Mouse (Mus musculus): ENCODE data around the gene Pla2g6. TPM values are rescaled to one million over a fixed set of nuclear protein-coding genes. Genes with fewer than 3 reads are reported as not detected.

Gene Pla2g6
- polyA plus RNA-seq, 1 experiment from 2014 or later = 17.4 TPM

DNA sequence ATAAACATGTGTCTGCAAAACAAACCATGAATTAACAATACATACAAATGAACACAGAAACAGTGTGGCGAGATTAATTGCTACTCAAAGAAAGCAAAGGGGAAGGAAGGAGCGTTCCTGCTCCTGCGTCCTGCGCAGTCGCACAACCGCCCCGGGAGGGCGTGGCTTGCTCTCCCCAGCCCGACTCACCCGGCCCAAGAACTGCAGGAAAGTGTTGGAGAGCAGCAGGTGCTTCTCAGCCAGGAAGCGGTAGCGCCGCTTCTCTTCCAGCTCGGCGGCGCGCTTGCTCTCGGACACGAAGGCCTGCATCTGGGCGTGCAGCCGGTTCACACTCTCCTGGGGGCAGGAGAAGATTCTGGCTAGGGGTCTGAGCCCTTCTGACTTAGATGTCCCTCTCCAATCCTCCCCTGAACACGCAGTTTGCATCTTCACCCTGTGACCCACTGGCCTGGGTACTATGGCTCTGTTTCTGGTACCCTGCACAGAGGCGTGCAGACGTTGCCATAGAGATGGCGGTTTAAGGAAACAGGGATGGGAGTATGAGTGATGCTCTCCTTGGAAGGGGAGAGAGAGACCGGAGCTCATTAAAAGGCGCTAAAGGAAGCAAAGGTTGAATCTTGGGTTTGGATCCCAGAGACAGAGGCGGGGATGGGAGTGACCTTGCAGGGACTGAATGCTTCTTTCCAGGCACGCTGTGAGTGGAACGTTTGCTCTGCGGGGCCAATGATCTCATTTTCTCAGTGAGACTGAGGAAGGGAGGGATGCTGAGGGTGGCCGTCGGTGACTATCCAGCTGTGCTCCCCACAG, 57.7 kb downstream of the Pla2g6 start:
- Histone ChIP-seq H3K4me1 (ENCODE audit: control insufficient read depth, insufficient read depth, low read length) (peaks cover 11% of the 10 kb centered on the region; the same call in 1 of the 2 replicates), H3K27ac (ENCODE audit: low read length) (peak overlapping the region; percentile 33; the same call in 1 of the 2 replicates), H3K9ac (replicated peaks; ENCODE audit: low read depth, low read length) (no peak overlapping the region; the same call in 1 of the 2 replicates), H3K4me3 (ENCODE audit: low read depth, low read length) (peak overlapping the region; percentile 21), H3K27me3 (ENCODE audit: control insufficient read depth, insufficient read depth, low read length) (no peaks in the 10 kb centered on the region), H3K36me3 (ENCODE audit: control insufficient read depth, insufficient read depth, low read length) (no peaks in the 10 kb centered on the region), H3K4me2 (replicated peaks; ENCODE audit: low read depth, low read length) (peak overlapping the region; percentile 54), H3K9me3 (ENCODE audit: control insufficient read depth, low read depth, low read length) (no peaks in the 10 kb centered on the region)
- ATAC-seq (ENCODE audit: insufficient number of reproducible peaks, insufficient read depth, low FRiP score, low read depth) = peak; percentile 73; the same call in 1 of the 2 replicates
- WGBS = 2% methylated on average over 33 of the region's 33 CpGs

DNA sequence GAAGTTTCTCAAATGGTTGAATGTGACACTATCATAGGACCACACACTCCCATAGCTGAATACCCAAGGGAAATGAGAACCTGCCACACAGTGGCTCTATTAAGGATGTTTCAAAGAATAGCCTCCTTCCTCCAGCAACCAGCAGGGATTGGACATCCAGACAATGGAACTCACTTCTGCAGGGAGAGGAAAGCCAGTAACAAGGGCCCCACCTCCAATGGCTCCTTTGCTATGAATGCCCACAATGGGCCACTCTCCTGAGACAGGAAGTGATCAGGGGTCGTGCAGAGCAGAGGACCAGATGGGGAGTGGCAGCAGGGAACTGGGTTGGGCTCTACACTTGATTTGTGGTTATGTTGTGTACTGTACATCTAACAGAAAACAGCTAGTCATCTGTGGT, 59.7 kb downstream of the Pla2g6 start:
- Histone ChIP-seq H3K4me2 (replicated peaks; ENCODE audit: low read depth, low read length) (no peak overlapping the region), H3K9me3 (ENCODE audit: control insufficient read depth, low read depth, low read length) (no peaks in the 10 kb centered on the region), H3K27me3 (ENCODE audit: control insufficient read depth, insufficient read depth, low read length) (no peaks in the 10 kb centered on the region), H3K36me3 (ENCODE audit: control insufficient read depth, insufficient read depth, low read length) (no peaks in the 10 kb centered on the region), H3K4me1 (ENCODE audit: control insufficient read depth, insufficient read depth, low read length) (peaks cover 11% of the 10 kb centered on the region; the same call in 1 of the 2 replicates), H3K9ac (replicated peaks; ENCODE audit: low read depth, low read length) (no peak overlapping the region), H3K4me3 (ENCODE audit: low read depth, low read length) (no peak overlapping the region), H3K27ac (ENCODE audit: low read length) (no peak overlapping the region)
- WGBS = 39% methylated on average over 1 of the region's 1 CpGs
- ATAC-seq (ENCODE audit: insufficient number of reproducible peaks, insufficient read depth, low FRiP score, low read depth) = no peak

GRCm38 (mm10) chr15:79265384-79265783, 62.8 kb downstream of the Pla2g6 start:
- no peak overlapping the region for H3K9ac ChIP-seq (replicated peaks; ENCODE audit: low read depth, low read length)
- WGBS = 49% methylated on average over 4 of the region's 4 CpGs
- ATAC-seq (ENCODE audit: insufficient number of reproducible peaks, insufficient read depth, low FRiP score, low read depth) = no peak
- H3K36me3 ChIP-seq (ENCODE audit: control insufficient read depth, insufficient read depth, low read length) = no peaks in the 10 kb centered on the region
- no peak overlapping the region for H3K27ac ChIP-seq (ENCODE audit: low read length)
- no peaks in the 10 kb centered on the region for H3K9me3 ChIP-seq (ENCODE audit: control insufficient read depth, low read depth, low read length)
- H3K27me3 ChIP-seq (ENCODE audit: control insufficient read depth, insufficient read depth, low read length) = peaks cover 5% of the 10 kb centered on the region; the same call in 1 of the 2 replicates
- H3K4me2 ChIP-seq (replicated peaks; ENCODE audit: low read depth, low read length) = no peak overlapping the region
- H3K4me3 ChIP-seq (ENCODE audit: low read depth, low read length) = no peak overlapping the region
- H3K4me1 ChIP-seq (ENCODE audit: control insufficient read depth, insufficient read depth, low read length) = peaks cover 5% of the 10 kb centered on the region; the same call in 1 of the 2 replicates

DNA sequence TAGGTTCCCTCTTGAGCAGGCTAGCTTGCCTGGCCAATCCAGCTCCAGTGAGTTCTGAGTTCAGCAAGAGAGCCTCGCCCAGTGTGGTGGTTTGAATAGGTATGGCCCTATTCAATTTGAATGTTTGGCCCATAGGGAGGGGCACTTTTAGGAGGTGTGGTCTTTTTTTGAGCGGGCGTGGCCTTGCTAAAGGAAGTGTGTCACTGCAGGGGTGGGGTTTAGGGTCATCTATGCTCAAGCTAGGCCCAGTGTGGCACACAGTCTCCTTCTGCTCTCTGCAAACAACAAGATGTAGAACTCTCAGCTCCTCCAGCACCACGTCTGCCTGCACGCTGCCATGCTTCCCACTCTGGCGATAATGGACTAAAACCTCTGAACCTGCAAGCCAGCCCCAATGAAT, 64.5 kb downstream of the Pla2g6 start:
- Histone ChIP-seq H3K27me3 (ENCODE audit: control insufficient read depth, insufficient read depth, low read length) (peaks cover 5% of the 10 kb centered on the region; the same call in 1 of the 2 replicates), H3K27ac (ENCODE audit: low read length) (no peak overlapping the region), H3K4me2 (replicated peaks; ENCODE audit: low read depth, low read length) (no peak overlapping the region), H3K9me3 (ENCODE audit: control insufficient read depth, low read depth, low read length) (no peaks in the 10 kb centered on the region), H3K4me3 (ENCODE audit: low read depth, low read length) (no peak overlapping the region), H3K4me1 (ENCODE audit: control insufficient read depth, insufficient read depth, low read length) (0 out of 2 replicates have a peak, but pooled peaks cover 3% of the 10 kb centered on the region), H3K9ac (replicated peaks; ENCODE audit: low read depth, low read length) (no peak overlapping the region), H3K36me3 (ENCODE audit: control insufficient read depth, insufficient read depth, low read length) (no peaks in the 10 kb centered on the region)
- whole genome bisulfite sequencing = 89% methylated on average over 6 of the region's 6 CpGs
- ATAC-seq (ENCODE audit: insufficient number of reproducible peaks, insufficient read depth, low FRiP score, low read depth) = no peak

DNA sequence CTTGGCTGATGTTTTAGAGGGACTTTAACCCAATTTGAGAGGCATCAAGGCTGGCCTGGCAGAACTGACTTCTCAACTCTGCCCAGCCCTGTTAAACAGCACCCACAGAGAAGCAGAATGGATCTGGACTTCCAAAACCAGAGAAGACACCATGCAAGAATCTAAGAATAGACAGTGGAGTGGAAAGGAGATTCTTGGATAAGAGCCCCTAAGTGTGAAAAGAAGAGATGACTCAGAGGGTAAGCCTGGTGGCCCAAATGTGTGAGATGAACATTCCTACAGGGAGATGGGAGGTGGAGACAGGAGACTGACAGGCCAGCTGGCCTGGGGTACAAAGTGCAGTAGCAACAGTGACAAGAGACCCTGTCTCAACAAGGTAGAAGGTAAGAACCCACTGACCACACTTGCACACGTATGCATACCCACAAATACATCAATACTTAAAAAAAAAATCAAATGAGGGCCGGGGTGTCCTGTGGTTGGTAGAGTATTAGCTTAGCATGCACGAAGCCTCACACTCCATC, 65.3 kb downstream of the Pla2g6 start:
- H3K36me3 ChIP-seq (ENCODE audit: control insufficient read depth, insufficient read depth, low read length) = no peaks in the 10 kb centered on the region
- H3K9me3 ChIP-seq (ENCODE audit: control insufficient read depth, low read depth, low read length) = no peaks in the 10 kb centered on the region
- no peak overlapping the region for H3K9ac ChIP-seq (replicated peaks; ENCODE audit: low read depth, low read length)
- no peak overlapping the region for H3K27ac ChIP-seq (ENCODE audit: low read length)
- no peak overlapping the region for H3K4me3 ChIP-seq (ENCODE audit: low read depth, low read length)
- H3K27me3 ChIP-seq (ENCODE audit: control insufficient read depth, insufficient read depth, low read length) = peaks cover 5% of the 10 kb centered on the region; the same call in 1 of the 2 replicates
- ATAC-seq (ENCODE audit: insufficient number of reproducible peaks, insufficient read depth, low FRiP score, low read depth) = no peak
- 0 out of 2 replicates have a peak, but pooled peaks cover 3% of the 10 kb centered on the region for H3K4me1 ChIP-seq (ENCODE audit: control insufficient read depth, insufficient read depth, low read length)
- WGBS = 89% methylated on average over 3 of the region's 3 CpGs
- H3K4me2 ChIP-seq (replicated peaks; ENCODE audit: low read depth, low read length) = no peak overlapping the region

GRCm38 (mm10) chr15:79262375-79262774, 65.8 kb downstream of the Pla2g6 start:
- H3K4me2 ChIP-seq (replicated peaks; ENCODE audit: low read depth, low read length) = no peak overlapping the region
- peaks cover 5% of the 10 kb centered on the region; the same call in 1 of the 2 replicates for H3K27me3 ChIP-seq (ENCODE audit: control insufficient read depth, insufficient read depth, low read length)

GRCm38 (mm10) chr15:79261757-79262156, 66.4 kb downstream of the Pla2g6 start:
- peak; percentile 19 for ATAC-seq (ENCODE audit: insufficient number of reproducible peaks, insufficient read depth, low FRiP score, low read depth)
- Histone ChIP-seq H3K9me3 (ENCODE audit: control insufficient read depth, low read depth, low read length) (no peaks in the 10 kb centered on the region), H3K27me3 (ENCODE audit: control insufficient read depth, insufficient read depth, low read length) (peaks cover 5% of the 10 kb centered on the region; the same call in 1 of the 2 replicates), H3K27ac (ENCODE audit: low read length) (no peak overlapping the region), H3K36me3 (ENCODE audit: control insufficient read depth, insufficient read depth, low read length) (no peaks in the 10 kb centered on the region), H3K9ac (replicated peaks; ENCODE audit: low read depth, low read length) (peak overlapping the region; percentile 50), H3K4me2 (replicated peaks; ENCODE audit: low read depth, low read length) (peak overlapping the region; percentile 100), H3K4me1 (ENCODE audit: control insufficient read depth, insufficient read depth, low read length) (0 out of 2 replicates have a peak, but pooled peaks cover 3% of the 10 kb centered on the region), H3K4me3 (ENCODE audit: low read depth, low read length) (peak overlapping the region; percentile 61)
- under 1% methylated on average over 25 of the region's 28 CpGs for WGBS

More at GRCm38 (mm10) chr15:79262375-79262774, 65.8 kb downstream of the Pla2g6 start:
- Histone ChIP-seq H3K4me1 (ENCODE audit: control insufficient read depth, insufficient read depth, low read length) (0 out of 2 replicates have a peak, but pooled peaks cover 3% of the 10 kb centered on the region), H3K9ac (replicated peaks; ENCODE audit: low read depth, low read length) (no peak overlapping the region), H3K4me3 (ENCODE audit: low read depth, low read length) (0 out of 2 replicates have a peak overlapping the region, but pooled peaks have one; percentile 61), H3K36me3 (ENCODE audit: control insufficient read depth, insufficient read depth, low read length) (no peaks in the 10 kb centered on the region), H3K27ac (ENCODE audit: low read length) (no peak overlapping the region), H3K9me3 (ENCODE audit: control insufficient read depth, low read depth, low read length) (no peaks in the 10 kb centered on the region)
- 16% methylated on average over 13 of the region's 13 CpGs for WGBS
- ATAC-seq (ENCODE audit: insufficient number of reproducible peaks, insufficient read depth, low FRiP score, low read depth) = no peak

GRCm38 (mm10) chr15:79261095-79261725, 67.0 kb downstream of the Pla2g6 start:
- peak overlapping the region; percentile 100 for H3K4me2 ChIP-seq (replicated peaks; ENCODE audit: low read depth, low read length)
- ATAC-seq (ENCODE audit: insufficient number of reproducible peaks, insufficient read depth, low FRiP score, low read depth) = peak; percentile 62; the same call in 1 of the 2 replicates
- H3K4me1 ChIP-seq (ENCODE audit: control insufficient read depth, insufficient read depth, low read length) = 0 out of 2 replicates have a peak, but pooled peaks cover 3% of the 10 kb centered on the region
- no peak overlapping the region for H3K27ac ChIP-seq (ENCODE audit: low read length)
- WGBS = 1% methylated on average over 60 of the region's 62 CpGs
- H3K9me3 ChIP-seq (ENCODE audit: control insufficient read depth, low read depth, low read length) = no peaks in the 10 kb centered on the region
- H3K27me3 ChIP-seq (ENCODE audit: control insufficient read depth, insufficient read depth, low read length) = peaks cover 5% of the 10 kb centered on the region; the same call in 1 of the 2 replicates
- peak overlapping the region; percentile 50 for H3K9ac ChIP-seq (replicated peaks; ENCODE audit: low read depth, low read length)
- peak overlapping the region; percentile 61 for H3K4me3 ChIP-seq (ENCODE audit: low read depth, low read length)
- H3K36me3 ChIP-seq (ENCODE audit: control insufficient read depth, insufficient read depth, low read length) = no peaks in the 10 kb centered on the region

All from stomach, embryonic 14.5 days (tissue).